Mouse (Mus musculus) lung, postnatal 0 days (tissue): ENCODE results near the gene Stx17.

Experiments used
- CTCF ChIP-seq: IDR thresholded peaks from 2 replicates; pipeline ENCODE4 v1.5.1; 2016; ENCODE audit warnings: antibody characterized with exemption, mild to moderate bottlenecking
- EP300 ChIP-seq: IDR thresholded peaks from 2 replicates; pipeline ENCODE4 v1.6.1; 2016; ENCODE audit warnings: antibody characterized with exemption, mild to moderate bottlenecking, control low read depth

- TF ChIP-seq CTCF (no peak), EP300 (no peak)
These were observed 38.1 kb upstream of the Stx17 start for GRCm38 (mm10) chr4:48086609-48087008.
